Mouse (Mus musculus): ENCODE results near the gene Ccdc171. TPM values are rescaled to one million over a fixed set of nuclear protein-coding genes. Genes with fewer than 3 reads are reported as not detected.

Gene Ccdc171
- polyA plus RNA-seq, 1 experiment from 2014 or later: 6.5 TPM

DNA sequence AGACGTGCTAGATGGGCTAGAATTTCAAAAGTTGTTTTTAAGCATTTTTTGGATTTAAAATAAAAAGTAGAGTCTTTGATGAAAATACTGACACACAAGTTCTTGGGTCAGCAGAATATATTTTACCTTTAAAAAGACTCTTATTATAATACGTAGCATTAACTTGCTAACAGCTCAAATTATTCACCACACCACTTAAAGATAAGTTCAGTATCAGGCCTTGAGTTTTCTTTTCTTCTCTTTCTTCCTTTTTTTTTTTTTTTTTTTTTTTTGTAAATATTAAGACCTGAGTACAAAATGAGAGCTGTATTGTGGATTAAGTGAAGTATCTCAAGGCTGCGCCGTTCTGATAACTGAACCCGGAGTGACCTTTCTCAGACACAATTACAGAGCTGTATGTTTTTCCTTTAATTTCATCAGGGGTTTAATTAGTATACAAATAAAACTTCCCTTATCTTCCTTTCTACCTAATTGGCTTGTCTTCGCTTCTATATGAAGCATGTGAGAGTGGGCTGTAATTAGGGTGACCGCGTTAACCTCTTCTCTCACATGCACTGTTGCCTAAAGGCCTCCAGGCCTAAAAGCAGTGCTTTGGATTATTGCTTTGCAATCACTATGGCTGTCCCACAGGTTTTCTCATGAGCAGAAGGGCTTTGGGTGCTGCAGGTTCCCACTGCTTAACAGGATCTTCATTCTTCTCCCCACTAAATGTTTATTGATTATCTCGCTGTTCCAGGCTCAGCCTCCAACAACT is 214.0 kb downstream of the Ccdc171 start:
- Histone ChIP-seq H3K9me3 (ENCODE audit: control insufficient read depth, low read depth, low read length) (no peaks in the 10 kb centered on the region), H3K27ac (ENCODE audit: low read length) (no peak overlapping the region), H3K4me2 (replicated peaks; ENCODE audit: low read depth, low read length) (no peak overlapping the region), H3K4me3 (ENCODE audit: low read depth, low read length) (no peak overlapping the region), H3K4me1 (ENCODE audit: control insufficient read depth, insufficient read depth, low read length) (no peaks in the 10 kb centered on the region), H3K27me3 (ENCODE audit: control insufficient read depth, insufficient read depth, low read length) (no peaks in the 10 kb centered on the region), H3K9ac (replicated peaks; ENCODE audit: low read depth, low read length) (no peak overlapping the region), H3K36me3 (ENCODE audit: control insufficient read depth, insufficient read depth, low read length) (no peaks in the 10 kb centered on the region)
- no peak for ATAC-seq (ENCODE audit: insufficient number of reproducible peaks, insufficient read depth, low FRiP score, low read depth)
- 78% methylated on average over 9 of the region's 9 CpGs for WGBS

- H3K27me3 ChIP-seq (ENCODE audit: control insufficient read depth, insufficient read depth, low read length): no peaks in the 10 kb centered on the region
- H3K4me3 ChIP-seq (ENCODE audit: low read depth, low read length): no peak overlapping the region
- no peaks in the 10 kb centered on the region for H3K4me1 ChIP-seq (ENCODE audit: control insufficient read depth, insufficient read depth, low read length)
- no peak overlapping the region for H3K27ac ChIP-seq (ENCODE audit: low read length)
- no peak overlapping the region for H3K9ac ChIP-seq (replicated peaks; ENCODE audit: low read depth, low read length)
- H3K36me3 ChIP-seq (ENCODE audit: control insufficient read depth, insufficient read depth, low read length): no peaks in the 10 kb centered on the region
- WGBS: 83% methylated on average over 4 of the region's 4 CpGs
- no peak for ATAC-seq (ENCODE audit: insufficient number of reproducible peaks, insufficient read depth, low FRiP score, low read depth)
- H3K4me2 ChIP-seq (replicated peaks; ENCODE audit: low read depth, low read length): no peak overlapping the region
- H3K9me3 ChIP-seq (ENCODE audit: control insufficient read depth, low read depth, low read length): no peaks in the 10 kb centered on the region
Observed at GRCm38 (mm10) chr4:83739891-83740277, 214.5 kb downstream of the Ccdc171 start.

- H3K27me3 ChIP-seq (ENCODE audit: control insufficient read depth, insufficient read depth, low read length): no peaks in the 10 kb centered on the region
- no peak overlapping the region for H3K27ac ChIP-seq (ENCODE audit: low read length)
- WGBS: 39% methylated on average over 12 of the region's 12 CpGs
- H3K9ac ChIP-seq (replicated peaks; ENCODE audit: low read depth, low read length): no peak overlapping the region
- no peak overlapping the region for H3K4me2 ChIP-seq (replicated peaks; ENCODE audit: low read depth, low read length)
- ATAC-seq (ENCODE audit: insufficient number of reproducible peaks, insufficient read depth, low FRiP score, low read depth): no peak
- H3K4me3 ChIP-seq (ENCODE audit: low read depth, low read length): no peak overlapping the region
- no peaks in the 10 kb centered on the region for H3K4me1 ChIP-seq (ENCODE audit: control insufficient read depth, insufficient read depth, low read length)
- H3K9me3 ChIP-seq (ENCODE audit: control insufficient read depth, low read depth, low read length): no peaks in the 10 kb centered on the region
- no peaks in the 10 kb centered on the region for H3K36me3 ChIP-seq (ENCODE audit: control insufficient read depth, insufficient read depth, low read length)
Observed at GRCm38 (mm10) chr4:83742806-83743460, 217.6 kb downstream of the Ccdc171 start.

DNA sequence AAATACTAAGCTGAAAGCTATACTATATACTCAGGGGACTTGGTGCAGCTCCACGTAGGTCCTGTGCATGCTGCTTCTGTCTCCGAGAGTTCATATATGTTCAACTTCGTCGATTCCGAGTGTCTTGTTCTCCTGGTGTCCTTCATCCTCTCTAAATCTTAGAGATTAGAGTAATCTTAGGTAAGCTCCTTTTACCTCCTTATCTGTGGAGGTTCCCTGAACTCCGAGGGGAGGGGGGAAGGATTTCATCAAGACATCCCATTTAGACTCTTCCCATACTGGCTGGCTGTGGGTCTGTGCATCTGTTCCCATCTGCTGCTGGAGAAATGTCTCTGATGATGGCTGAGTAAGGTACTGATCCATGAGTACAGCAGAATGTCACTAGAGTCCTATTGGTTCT is 249.8 kb downstream of the Ccdc171 start:
- no peaks in the 10 kb centered on the region for H3K36me3 ChIP-seq (ENCODE audit: control insufficient read depth, insufficient read depth, low read length)
- ATAC-seq (ENCODE audit: insufficient number of reproducible peaks, insufficient read depth, low FRiP score, low read depth): no peak
- peaks cover 5% of the 10 kb centered on the region; the same call in 1 of the 2 replicates for H3K9me3 ChIP-seq (ENCODE audit: control insufficient read depth, low read depth, low read length)
- H3K9ac ChIP-seq (replicated peaks; ENCODE audit: low read depth, low read length): no peak overlapping the region
- H3K27ac ChIP-seq (ENCODE audit: low read length): no peak overlapping the region
- H3K4me3 ChIP-seq (ENCODE audit: low read depth, low read length): no peak overlapping the region
- H3K27me3 ChIP-seq (ENCODE audit: control insufficient read depth, insufficient read depth, low read length): no peaks in the 10 kb centered on the region
- no peaks in the 10 kb centered on the region for H3K4me1 ChIP-seq (ENCODE audit: control insufficient read depth, insufficient read depth, low read length)
- H3K4me2 ChIP-seq (replicated peaks; ENCODE audit: low read depth, low read length): no peak overlapping the region
- 95% methylated on average over 6 of the region's 6 CpGs for WGBS

- Histone ChIP-seq H3K27me3 (ENCODE audit: control insufficient read depth, insufficient read depth, low read length) (no peaks in the 10 kb centered on the region), H3K4me1 (ENCODE audit: control insufficient read depth, insufficient read depth, low read length) (no peaks in the 10 kb centered on the region), H3K9me3 (ENCODE audit: control insufficient read depth, low read depth, low read length) (peaks cover 5% of the 10 kb centered on the region; the same call in 1 of the 2 replicates), H3K4me2 (replicated peaks; ENCODE audit: low read depth, low read length) (no peak overlapping the region), H3K36me3 (ENCODE audit: control insufficient read depth, insufficient read depth, low read length) (no peaks in the 10 kb centered on the region), H3K9ac (replicated peaks; ENCODE audit: low read depth, low read length) (no peak overlapping the region), H3K27ac (ENCODE audit: low read length) (no peak overlapping the region), H3K4me3 (ENCODE audit: low read depth, low read length) (no peak overlapping the region)
- 94% methylated on average over 4 of the region's 4 CpGs for WGBS
- ATAC-seq (ENCODE audit: insufficient number of reproducible peaks, insufficient read depth, low FRiP score, low read depth): no peak
Observed at GRCm38 (mm10) chr4:83780044-83780443, 254.7 kb downstream of the Ccdc171 start.

DNA sequence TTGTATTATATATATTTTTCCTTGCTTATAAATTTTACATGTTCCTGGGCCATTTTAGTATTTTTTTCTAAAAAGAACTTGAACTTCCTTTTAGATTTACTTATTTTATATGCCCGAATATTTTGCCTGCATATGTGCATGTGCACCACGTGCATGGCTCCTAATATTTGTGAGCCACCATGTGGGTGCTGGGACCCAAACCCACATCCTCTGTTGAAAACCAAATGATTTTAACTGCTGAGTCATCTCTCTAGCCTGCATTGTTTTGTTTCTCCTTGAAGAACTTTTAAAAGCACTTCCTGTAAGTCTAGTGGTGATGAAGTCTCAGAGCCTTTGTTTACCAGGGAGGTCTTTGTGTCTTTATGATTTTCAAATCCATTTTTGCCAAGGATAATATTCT is 259.8 kb downstream of the Ccdc171 start:
- no peaks in the 10 kb centered on the region for H3K27me3 ChIP-seq (ENCODE audit: control insufficient read depth, insufficient read depth, low read length)
- WGBS: 84% methylated on average over 2 of the region's 2 CpGs
- no peaks in the 10 kb centered on the region; the same call in 1 of the 2 replicates for H3K9me3 ChIP-seq (ENCODE audit: control insufficient read depth, low read depth, low read length)
- H3K36me3 ChIP-seq (ENCODE audit: control insufficient read depth, insufficient read depth, low read length): no peaks in the 10 kb centered on the region
- H3K27ac ChIP-seq (ENCODE audit: low read length): no peak overlapping the region
- ATAC-seq (ENCODE audit: insufficient number of reproducible peaks, insufficient read depth, low FRiP score, low read depth): no peak
- H3K4me1 ChIP-seq (ENCODE audit: control insufficient read depth, insufficient read depth, low read length): no peaks in the 10 kb centered on the region
- no peak overlapping the region for H3K4me3 ChIP-seq (ENCODE audit: low read depth, low read length)
- H3K4me2 ChIP-seq (replicated peaks; ENCODE audit: low read depth, low read length): no peak overlapping the region
- H3K9ac ChIP-seq (replicated peaks; ENCODE audit: low read depth, low read length): no peak overlapping the region

DNA sequence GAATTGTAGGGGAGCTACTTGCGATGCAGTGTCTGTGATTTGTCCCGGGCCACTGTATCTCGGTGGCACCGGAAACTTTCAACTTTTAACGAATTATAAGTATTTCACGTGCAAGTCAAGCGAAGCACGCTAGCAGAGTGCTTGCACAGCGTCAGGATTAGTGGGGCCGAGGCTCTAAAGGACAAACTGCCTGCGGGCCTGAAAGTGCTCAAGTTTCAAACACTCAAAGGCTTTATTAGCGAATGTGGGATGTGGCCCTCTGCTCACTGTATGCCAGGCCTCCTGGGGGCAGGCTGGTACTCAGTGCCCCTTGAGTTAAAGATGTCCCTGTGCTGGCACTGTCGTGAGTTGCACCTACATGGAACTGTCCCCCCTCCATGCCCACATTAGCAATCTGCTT is 266.5 kb downstream of the Ccdc171 start:
- 39% methylated on average over 13 of the region's 13 CpGs for WGBS
- H3K4me3 ChIP-seq (ENCODE audit: low read depth, low read length): no peak overlapping the region
- H3K4me2 ChIP-seq (replicated peaks; ENCODE audit: low read depth, low read length): no peak overlapping the region
- no peak overlapping the region for H3K27ac ChIP-seq (ENCODE audit: low read length)
- no peak overlapping the region for H3K9ac ChIP-seq (replicated peaks; ENCODE audit: low read depth, low read length)
- no peaks in the 10 kb centered on the region for H3K9me3 ChIP-seq (ENCODE audit: control insufficient read depth, low read depth, low read length)
- H3K4me1 ChIP-seq (ENCODE audit: control insufficient read depth, insufficient read depth, low read length): no peaks in the 10 kb centered on the region
- no peak for ATAC-seq (ENCODE audit: insufficient number of reproducible peaks, insufficient read depth, low FRiP score, low read depth)
- no peaks in the 10 kb centered on the region for H3K36me3 ChIP-seq (ENCODE audit: control insufficient read depth, insufficient read depth, low read length)
- H3K27me3 ChIP-seq (ENCODE audit: control insufficient read depth, insufficient read depth, low read length): no peaks in the 10 kb centered on the region

DNA sequence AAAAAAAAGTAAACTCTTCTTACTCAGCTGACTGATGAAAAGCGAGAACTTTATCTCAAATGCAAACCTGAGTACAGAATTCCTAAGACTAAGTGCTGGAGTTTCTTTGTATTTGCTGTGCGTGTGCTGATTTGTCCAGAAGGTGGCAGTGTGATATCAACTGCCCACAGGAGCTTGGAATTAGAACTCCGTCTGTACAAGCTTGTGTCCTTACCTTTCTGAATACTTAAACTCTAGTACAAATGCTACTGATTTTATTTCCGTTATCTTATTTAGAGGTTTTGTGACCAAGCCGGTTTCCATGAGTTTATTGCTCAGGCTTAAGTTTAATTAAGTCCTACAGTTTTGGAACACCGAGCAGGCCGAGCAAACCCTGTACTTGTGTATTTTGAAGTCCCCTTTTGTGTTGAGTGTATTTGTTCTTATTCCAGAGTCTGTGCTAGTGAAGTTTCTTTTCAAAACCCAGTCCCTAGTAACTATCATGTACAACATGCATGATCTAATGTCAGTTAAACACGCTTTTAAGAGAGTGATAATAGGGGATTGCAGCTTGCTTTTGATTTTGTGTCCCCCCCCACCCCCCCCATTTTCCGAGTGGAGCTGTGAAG is 269.1 kb downstream of the Ccdc171 start:
- Histone ChIP-seq H3K4me1 (ENCODE audit: control insufficient read depth, insufficient read depth, low read length) (no peaks in the 10 kb centered on the region), H3K9me3 (ENCODE audit: control insufficient read depth, low read depth, low read length) (no peaks in the 10 kb centered on the region), H3K36me3 (ENCODE audit: control insufficient read depth, insufficient read depth, low read length) (no peaks in the 10 kb centered on the region), H3K4me2 (replicated peaks; ENCODE audit: low read depth, low read length) (no peak overlapping the region), H3K9ac (replicated peaks; ENCODE audit: low read depth, low read length) (no peak overlapping the region), H3K27ac (ENCODE audit: low read length) (no peak overlapping the region), H3K27me3 (ENCODE audit: control insufficient read depth, insufficient read depth, low read length) (no peaks in the 10 kb centered on the region), H3K4me3 (ENCODE audit: low read depth, low read length) (no peak overlapping the region)
- peak; percentile 53; the same call in 1 of the 2 replicates for ATAC-seq (ENCODE audit: insufficient number of reproducible peaks, insufficient read depth, low FRiP score, low read depth)
- 26% methylated on average over 9 of the region's 9 CpGs for WGBS

Measured in stomach, embryonic 14.5 days (tissue).